Mouse (Mus musculus) forebrain, embryonic 11.5 days (tissue): ENCODE data around the gene Pou2f2. TPM values are rescaled to one million over a fixed set of nuclear protein-coding genes. Genes with fewer than 3 reads are reported as not detected.

Source experiments
- ATAC-seq: fragments of 200-750 bp; cut with Nextera tagmentation; replicated peaks from 2 replicates; pipeline ENCODE4 v1.8.0; 2017; ENCODE audit warnings: moderate TSS enrichment; ENCODE audit not compliant: low FRiP score
- DNase-seq: peaks from one replicate; pipeline ENCODE4 v3.0.0-alpha.2; 2017; ENCODE audit warnings: low spot score
- H3K27ac ChIP-seq: fragments of 300-500 bp; sonication (generic); 2 replicates; pipeline ENCODE4 v1.5.1; 2014; ENCODE audit warnings: low read depth, low read length
- H3K27me3 ChIP-seq: fragments of 300-500 bp; sonication (generic); 2 replicates; pipeline ENCODE4 v1.6.1; 2014; ENCODE audit warnings: mild to moderate bottlenecking, low read length, mixed read lengths; ENCODE audit not compliant: control insufficient read depth, insufficient read depth
- H3K36me3 ChIP-seq: fragments of 300-500 bp; sonication (generic); 2 replicates; pipeline ENCODE4 v1.6.1; 2014; ENCODE audit warnings: mild to moderate bottlenecking, low read length, moderate library complexity, mixed read lengths; ENCODE audit not compliant: control insufficient read depth, insufficient read depth
- H3K4me1 ChIP-seq: fragments of 300-500 bp; sonication (generic); replicated peaks from 2 replicates; pipeline ENCODE4 v1.6.1; 2014; ENCODE audit warnings: low read length, mixed read lengths; ENCODE audit not compliant: control insufficient read depth, insufficient read depth
- H3K4me2 ChIP-seq: fragments of 300-500 bp; sonication (generic); 2 replicates; pipeline ENCODE4 v1.6.1; 2014; ENCODE audit warnings: low read depth, mild to moderate bottlenecking, low read length, moderate library complexity, mixed read lengths; ENCODE audit not compliant: severe bottlenecking
- H3K4me3 ChIP-seq: fragments of 300-500 bp; sonication (generic); 2 replicates; pipeline ENCODE4 v1.5.1; 2014; ENCODE audit warnings: low read depth, low read length
- H3K9ac ChIP-seq: fragments of 300-500 bp; sonication (generic); 2 replicates; pipeline ENCODE4 v1.6.1; 2014; ENCODE audit warnings: low read length
- H3K9me3 ChIP-seq: fragments of 300-500 bp; sonication (generic); 2 replicates; pipeline ENCODE4 v1.6.1; 2016; ENCODE audit warnings: low read length, mixed read lengths; ENCODE audit not compliant: control insufficient read depth
- WGBS: fragments of 180-500 bp; shearing (Covaris S2); extraction: QIAGEN DNeasy Blood & Tissue Kit; methylation state at CpG from one replicate; pipeline ENCODE4 v1.1.7; 2014; 5-methylcytosine and 5-hydroxymethylcytosine counted together
- polyA plus RNA-seq: library from polyadenylated mRNA; unstranded; fragments of >200 nt; fragmentation: Nextera tagmentation; extraction: Ambion mirVana; gene quantifications from 2 replicates; pipeline ENCODE4 v1.2.1, GENCODE M21; 2014

Gene Pou2f2
- polyA plus RNA-seq, 1 experiment from 2014 or later = 16.8 TPM

- H3K27me3 ChIP-seq = peaks cover 8% of the 10 kb centered on the region
- H3K4me2 ChIP-seq = no peak overlapping the region
- H3K9ac ChIP-seq = no peak overlapping the region
- no peak overlapping the region for H3K27ac ChIP-seq
- H3K4me3 ChIP-seq = no peak overlapping the region
- DNase-seq = no peak
- H3K4me1 ChIP-seq = 0 out of 2 replicates have a peak, but pooled peaks cover 4% of the 10 kb centered on the region
- H3K36me3 ChIP-seq = no peaks in the 10 kb centered on the region
- ATAC-seq = no peak
- WGBS = 72% methylated on average over 9 of the region's 9 CpGs
- no peaks in the 10 kb centered on the region for H3K9me3 ChIP-seq
Observed at GRCm38 (mm10) chr7:25127971-25128370, 51.6 kb downstream of the Pou2f2 start.

- Histone ChIP-seq H3K36me3 (no peaks in the 10 kb centered on the region), H3K4me1 (no peaks in the 10 kb centered on the region), H3K4me3 (no peak overlapping the region), H3K27ac (no peak overlapping the region), H3K27me3 (no peaks in the 10 kb centered on the region), H3K4me2 (no peak overlapping the region), H3K9me3 (no peaks in the 10 kb centered on the region), H3K9ac (no peak overlapping the region)
- no peak for DNase-seq
- ATAC-seq = no peak
- 84% methylated on average over 10 of the region's 10 CpGs for WGBS
Observed at GRCm38 (mm10) chr7:25125716-25126281, 53.7 kb downstream of the Pou2f2 start.

GRCm38 (mm10) chr7:25121240-25121786 is 58.2 kb downstream of the Pou2f2 start:
- Histone ChIP-seq H3K36me3 (no peaks in the 10 kb centered on the region), H3K27ac (no peak overlapping the region), H3K4me1 (no peaks in the 10 kb centered on the region), H3K4me2 (no peak overlapping the region), H3K4me3 (no peak overlapping the region), H3K9me3 (no peaks in the 10 kb centered on the region), H3K9ac (no peak overlapping the region), H3K27me3 (no peaks in the 10 kb centered on the region)
- 78% methylated on average over 13 of the region's 13 CpGs for WGBS
- DNase-seq (no peak), ATAC-seq (no peak)

- H3K4me3 ChIP-seq = no peak overlapping the region
- no peak overlapping the region for H3K9ac ChIP-seq
- 78% methylated on average over 13 of the region's 25 CpGs for WGBS
- H3K4me2 ChIP-seq = no peak overlapping the region
- H3K36me3 ChIP-seq = no peaks in the 10 kb centered on the region
- no peak overlapping the region for H3K27ac ChIP-seq
- no peak for ATAC-seq
- H3K27me3 ChIP-seq = no peaks in the 10 kb centered on the region
- DNase-seq = no peak
- no peaks in the 10 kb centered on the region for H3K9me3 ChIP-seq
- no peaks in the 10 kb centered on the region for H3K4me1 ChIP-seq
Observed at GRCm38 (mm10) chr7:25120061-25120834, 59.3 kb downstream of the Pou2f2 start.

- H3K4me1 ChIP-seq = no peaks in the 10 kb centered on the region
- no peak for DNase-seq
- H3K4me3 ChIP-seq = no peak overlapping the region
- no peak overlapping the region for H3K9ac ChIP-seq
- no peaks in the 10 kb centered on the region for H3K36me3 ChIP-seq
- H3K4me2 ChIP-seq = no peak overlapping the region
- WGBS = 87% methylated on average over 16 of the region's 16 CpGs
- no peak overlapping the region for H3K27ac ChIP-seq
- no peaks in the 10 kb centered on the region for H3K9me3 ChIP-seq
- no peak for ATAC-seq
- H3K27me3 ChIP-seq = no peaks in the 10 kb centered on the region
Observed at GRCm38 (mm10) chr7:25112956-25113603, 66.4 kb downstream of the Pou2f2 start.

GRCm38 (mm10) chr7:25112178-25112955 is 67.2 kb downstream of the Pou2f2 start:
- no peak for ATAC-seq
- Histone ChIP-seq H3K9ac (no peak overlapping the region), H3K4me1 (no peaks in the 10 kb centered on the region), H3K27me3 (no peaks in the 10 kb centered on the region), H3K4me2 (no peak overlapping the region), H3K27ac (no peak overlapping the region), H3K9me3 (no peaks in the 10 kb centered on the region), H3K36me3 (no peaks in the 10 kb centered on the region), H3K4me3 (no peak overlapping the region)
- DNase-seq = no peak
- WGBS = 86% methylated on average over 17 of the region's 17 CpGs

GRCm38 (mm10) chr7:25110336-25110735 is 69.2 kb downstream of the Pou2f2 start:
- H3K27ac ChIP-seq = no peak overlapping the region
- no peaks in the 10 kb centered on the region for H3K27me3 ChIP-seq
- H3K9ac ChIP-seq = no peak overlapping the region
- no peak overlapping the region for H3K4me2 ChIP-seq
- H3K4me3 ChIP-seq = no peak overlapping the region
- no peak for ATAC-seq
- no peaks in the 10 kb centered on the region for H3K9me3 ChIP-seq
- DNase-seq = no peak
- 94% methylated on average over 9 of the region's 9 CpGs for WGBS
- no peaks in the 10 kb centered on the region for H3K36me3 ChIP-seq
- H3K4me1 ChIP-seq = no peaks in the 10 kb centered on the region

GRCm38 (mm10) chr7:25109355-25109754 is 70.2 kb downstream of the Pou2f2 start:
- 79% methylated on average over 12 of the region's 12 CpGs for WGBS
- no peak overlapping the region for H3K9ac ChIP-seq
- DNase-seq (no peak), ATAC-seq (no peak)
- H3K4me3 ChIP-seq = no peak overlapping the region
- no peak overlapping the region for H3K4me2 ChIP-seq
- H3K36me3 ChIP-seq = no peaks in the 10 kb centered on the region
- no peaks in the 10 kb centered on the region for H3K27me3 ChIP-seq
- H3K4me1 ChIP-seq = no peaks in the 10 kb centered on the region
- H3K27ac ChIP-seq = no peak overlapping the region
- H3K9me3 ChIP-seq = no peaks in the 10 kb centered on the region
